Mouse (Mus musculus) heart, embryonic 14.5 days (tissue): ENCODE data around the gene Il18r1. TPM values are rescaled to one million over a fixed set of nuclear protein-coding genes. Genes with fewer than 3 reads are reported as not detected.

ENCODE experiments used
- ATAC-seq: fragments of 200-750 bp; cut with Nextera tagmentation; 2 replicates; pipeline ENCODE4 v1.8.0; 2017; ENCODE audit warnings: low read depth, moderate TSS enrichment; ENCODE audit not compliant: insufficient number of reproducible peaks, insufficient read depth, low FRiP score
- H3K27ac ChIP-seq, 2 experiments: fragments of 200-500 bp in 1 of 2; fragments of 300-500 bp in 1 of 2; sonication (generic) in 1 of 2; replicated peaks in 1 of 2; 2 replicates each; pipeline ENCODE4 v1.5.1; 2012 to 2014; ENCODE audit warnings: low read depth in 2 of 2, low read length in 2 of 2, control low read depth in 1 of 2, mild to moderate bottlenecking in 1 of 2, mixed read lengths in 1 of 2; ENCODE audit not compliant: control insufficient read depth in 1 of 2, insufficient read depth in 1 of 2
- H3K27me3 ChIP-seq: fragments of 300-500 bp; sonication (generic); 2 replicates; pipeline ENCODE4 v1.6.1; 2014; ENCODE audit warnings: mild to moderate bottlenecking, low read length, control low read depth; ENCODE audit not compliant: control insufficient read depth, insufficient read depth
- H3K36me3 ChIP-seq: fragments of 300-500 bp; sonication (generic); 2 replicates; pipeline ENCODE4 v1.6.1; 2014; ENCODE audit warnings: mild to moderate bottlenecking, control low read depth, low read length, mixed read lengths; ENCODE audit not compliant: control insufficient read depth, insufficient read depth
- H3K4me1 ChIP-seq, 2 experiments: fragments of 200-500 bp in 1 of 2; fragments of 300-500 bp in 1 of 2; sonication (generic) in 1 of 2; 2 replicates each; pipeline ENCODE4 v1.6.1; 2012 to 2014; ENCODE audit warnings: low read length in 2 of 2, control low read depth in 1 of 2, mixed read lengths in 1 of 2; ENCODE audit not compliant: control insufficient read depth in 2 of 2, insufficient read depth in 2 of 2
- H3K4me2 ChIP-seq: fragments of 300-500 bp; sonication (generic); 2 replicates; pipeline ENCODE4 v1.6.1; 2014; ENCODE audit warnings: mild to moderate bottlenecking, low read length
- H3K4me3 ChIP-seq, 2 experiments: fragments of 200-500 bp in 1 of 2; fragments of 300-500 bp in 1 of 2; sonication (generic) in 1 of 2; 2 replicates each; pipeline ENCODE4 v1.5.1; 2012 to 2014; ENCODE audit warnings: low read length in 2 of 2, mild to moderate bottlenecking in 2 of 2, control low read depth in 1 of 2, low read depth in 1 of 2, moderate library complexity in 1 of 2; ENCODE audit not compliant: control insufficient read depth in 1 of 2, insufficient read depth in 1 of 2
- H3K9ac ChIP-seq: fragments of 300-500 bp; sonication (generic); 2 replicates; pipeline ENCODE4 v1.6.1; 2014; ENCODE audit warnings: mild to moderate bottlenecking, low read length
- H3K9me3 ChIP-seq: fragments of 300-500 bp; sonication (generic); 2 replicates; pipeline ENCODE4 v1.6.1; 2016; ENCODE audit warnings: low read length, control low read depth; ENCODE audit not compliant: control insufficient read depth
- WGBS: fragments of 180-500 bp; shearing (Covaris S2); extraction: QIAGEN DNeasy Blood & Tissue Kit; methylation state at CpG from one replicate; pipeline ENCODE4 v1.1.7; 2014; 5-methylcytosine and 5-hydroxymethylcytosine counted together
- polyA plus RNA-seq: library from polyadenylated mRNA; unstranded; fragments of >200 nt; fragmentation: Nextera tagmentation; extraction: Ambion mirVana; gene quantifications from 2 replicates; pipeline ENCODE4 v1.2.1, GENCODE M21; 2014

Il18r1 gene
- polyA plus RNA-seq, 1 experiment from 2014 or later = 0.11 TPM

- Histone ChIP-seq H3K4me3 (no peak overlapping the region), H3K4me2 (no peak overlapping the region), H3K36me3 (no peaks in the 10 kb centered on the region), H3K9ac (no peak overlapping the region), H3K27me3 (no peaks in the 10 kb centered on the region), H3K9me3 (no peaks in the 10 kb centered on the region), H3K4me1 (no peaks in the 10 kb centered on the region), H3K27ac (no peak overlapping the region)
- ATAC-seq = no peak
- WGBS = 63% methylated on average over 4 of the region's 4 CpGs
Measured at GRCm38 (mm10) chr1:40430143-40430834, 35.1 kb upstream of the Il18r1 start.

DNA sequence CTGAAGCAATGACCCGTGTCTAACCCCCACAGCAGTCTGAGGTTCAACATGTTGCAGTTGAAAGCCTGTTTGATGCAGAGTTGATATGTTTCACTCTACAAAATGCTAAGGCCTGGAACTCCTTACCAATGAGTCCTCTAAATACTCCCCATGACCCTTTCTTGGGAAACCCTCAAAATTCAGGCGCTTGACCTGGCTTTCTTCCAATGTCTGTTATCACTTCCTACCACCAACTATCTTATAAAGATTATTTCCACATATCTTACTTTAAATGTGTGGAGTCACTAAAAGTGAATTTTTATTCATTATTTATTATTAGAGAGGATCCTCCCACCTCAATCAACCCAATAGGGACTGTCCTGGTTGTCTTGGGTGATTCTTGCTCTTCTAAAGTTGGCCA lies 33.2 kb upstream of the Il18r1 start:
- no peaks in the 10 kb centered on the region for H3K9me3 ChIP-seq
- WGBS = 71% methylated on average over 2 of the region's 2 CpGs
- ATAC-seq = no peak
- no peak overlapping the region for H3K27ac ChIP-seq
- no peaks in the 10 kb centered on the region for H3K27me3 ChIP-seq
- no peak overlapping the region for H3K4me3 ChIP-seq
- no peak overlapping the region for H3K9ac ChIP-seq
- no peaks in the 10 kb centered on the region for H3K4me1 ChIP-seq
- H3K4me2 ChIP-seq = no peak overlapping the region
- no peaks in the 10 kb centered on the region for H3K36me3 ChIP-seq

GRCm38 (mm10) chr1:40435936-40436335 lies 29.4 kb upstream of the Il18r1 start:
- Histone ChIP-seq H3K36me3 (no peaks in the 10 kb centered on the region), H3K4me3 (no peak overlapping the region), H3K4me2 (no peak overlapping the region), H3K4me1 (no peaks in the 10 kb centered on the region), H3K27ac (no peak overlapping the region), H3K27me3 (no peaks in the 10 kb centered on the region), H3K9ac (no peak overlapping the region), H3K9me3 (no peaks in the 10 kb centered on the region)
- no peak for ATAC-seq
- 89% methylated on average over 3 of the region's 3 CpGs for WGBS

GRCm38 (mm10) chr1:40437340-40437739 lies 28.0 kb upstream of the Il18r1 start:
- H3K4me3 ChIP-seq = no peak overlapping the region
- H3K27me3 ChIP-seq = no peaks in the 10 kb centered on the region
- no peaks in the 10 kb centered on the region for H3K36me3 ChIP-seq
- no peak overlapping the region for H3K9ac ChIP-seq
- H3K27ac ChIP-seq = no peak overlapping the region
- no peaks in the 10 kb centered on the region for H3K9me3 ChIP-seq
- no peak for ATAC-seq
- no peaks in the 10 kb centered on the region for H3K4me1 ChIP-seq
- WGBS = 80% methylated on average over 2 of the region's 2 CpGs
- no peak overlapping the region for H3K4me2 ChIP-seq

DNA sequence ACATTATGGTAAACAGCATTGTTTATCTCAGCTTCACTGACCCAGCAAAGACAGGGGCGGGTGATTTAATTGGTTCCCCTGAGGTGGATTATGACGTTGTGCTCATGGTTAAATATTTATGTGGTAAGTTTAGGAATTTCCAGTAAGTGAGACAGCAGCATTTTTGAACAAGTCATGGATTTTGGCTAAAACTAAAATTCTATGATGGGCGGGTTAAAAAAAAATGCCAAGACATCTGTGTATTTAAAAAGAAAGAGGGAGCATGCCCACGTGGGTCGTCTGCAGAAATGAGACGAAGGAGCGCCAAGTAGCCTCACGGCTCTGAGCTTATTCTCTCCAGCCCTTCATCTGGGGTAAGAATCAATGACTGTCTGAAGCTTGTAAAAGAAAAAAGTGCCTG lies 25.8 kb upstream of the Il18r1 start:
- H3K4me2 ChIP-seq = no peak overlapping the region
- H3K4me1 ChIP-seq = no peaks in the 10 kb centered on the region
- ATAC-seq = no peak
- no peak overlapping the region for H3K9ac ChIP-seq
- 86% methylated on average over 8 of the region's 8 CpGs for WGBS
- H3K36me3 ChIP-seq = no peaks in the 10 kb centered on the region
- no peaks in the 10 kb centered on the region for H3K27me3 ChIP-seq
- no peaks in the 10 kb centered on the region for H3K9me3 ChIP-seq
- no peak overlapping the region for H3K4me3 ChIP-seq
- no peak overlapping the region for H3K27ac ChIP-seq

GRCm38 (mm10) chr1:40444800-40445199 lies 20.6 kb upstream of the Il18r1 start:
- 69% methylated on average over 3 of the region's 3 CpGs for WGBS
- Histone ChIP-seq H3K27ac (no peak overlapping the region), H3K9me3 (no peaks in the 10 kb centered on the region), H3K4me1 (no peaks in the 10 kb centered on the region), H3K27me3 (no peaks in the 10 kb centered on the region), H3K4me3 (no peak overlapping the region), H3K36me3 (no peaks in the 10 kb centered on the region), H3K4me2 (no peak overlapping the region), H3K9ac (no peak overlapping the region)
- ATAC-seq = no peak

DNA sequence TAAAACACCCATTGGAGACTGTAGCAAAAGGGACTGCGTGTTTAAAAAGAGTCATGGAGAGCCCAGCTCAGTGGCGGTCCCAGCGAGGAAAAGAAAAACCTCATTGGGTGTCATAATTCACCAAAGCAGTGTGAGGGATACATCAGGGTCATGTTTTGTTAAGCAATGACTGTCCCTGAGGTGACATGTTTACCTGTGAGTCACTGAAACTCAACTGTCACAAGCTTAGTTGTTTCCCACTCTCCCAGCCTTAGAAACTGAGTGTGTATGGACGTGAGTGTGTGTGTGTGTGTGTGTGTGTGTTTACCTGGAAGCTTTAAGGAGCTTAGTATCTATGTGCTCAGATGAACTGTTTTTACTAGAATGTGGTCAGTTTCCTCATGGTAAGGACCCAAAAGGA lies 2.0 kb downstream of the Il18r1 start:
- 82% methylated on average over 4 of the region's 4 CpGs for WGBS
- ATAC-seq = no peak

DNA sequence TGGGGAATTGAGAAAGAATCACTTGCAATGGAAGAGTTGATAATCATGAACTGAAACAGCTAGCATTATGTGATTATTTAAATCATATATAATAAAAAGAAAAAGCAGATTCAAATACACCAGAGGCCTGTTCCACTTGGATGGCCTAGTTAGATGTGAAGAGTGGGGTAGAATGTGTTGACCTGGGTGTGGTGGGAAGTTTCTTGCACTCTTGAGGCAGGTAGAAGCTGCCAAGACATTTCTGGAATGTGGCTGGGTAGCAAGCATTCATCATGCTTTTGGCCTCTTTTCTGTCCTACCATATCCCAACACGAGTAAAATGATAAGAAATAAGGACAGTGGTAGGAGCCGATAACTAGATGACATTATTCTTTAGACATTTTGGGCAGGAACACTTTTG lies 3.5 kb downstream of the Il18r1 start:
- H3K4me1 ChIP-seq = no peaks in the 10 kb centered on the region
- ATAC-seq = no peak
- no peaks in the 10 kb centered on the region for H3K36me3 ChIP-seq
- H3K4me3 ChIP-seq = no peak overlapping the region
- 45% methylated on average over 2 of the region's 2 CpGs for WGBS
- no peak overlapping the region for H3K4me2 ChIP-seq
- no peaks in the 10 kb centered on the region for H3K27me3 ChIP-seq
- H3K9me3 ChIP-seq = no peaks in the 10 kb centered on the region
- H3K27ac ChIP-seq = no peak overlapping the region
- H3K9ac ChIP-seq = no peak overlapping the region

More for the DNA sequence above, 2.0 kb downstream of the Il18r1 start:
- Histone ChIP-seq H3K4me3 (no peak overlapping the region), H3K9me3 (no peaks in the 10 kb centered on the region), H3K36me3 (no peaks in the 10 kb centered on the region), H3K4me2 (no peak overlapping the region), H3K4me1 (no peaks in the 10 kb centered on the region), H3K27me3 (no peaks in the 10 kb centered on the region), H3K27ac (no peak overlapping the region), H3K9ac (no peak overlapping the region)
